Mouse (Mus musculus) urinary bladder, postnatal 36 days (tissue): Measurements from ENCODE around the gene Cd86.

Experiments used
- DNase-seq, 2 experiments: peaks; one replicate each; pipeline ENCODE4 v3.0.0; 2022; ENCODE audit warnings: low spot score in 2 of 2, mixed read lengths in 1 of 2

Cd86 gene

GRCm38 (mm10) chr16:36602632-36603031 lies 63.2 kb downstream of the Cd86 start:
- DNase-seq, result no peak

- DNase-seq, result no peak
Observed at GRCm38 (mm10) chr16:36598265-36598664, 67.6 kb downstream of the Cd86 start.

- no peak for DNase-seq
Observed at GRCm38 (mm10) chr16:36596671-36597410, 69.0 kb downstream of the Cd86 start.

DNA sequence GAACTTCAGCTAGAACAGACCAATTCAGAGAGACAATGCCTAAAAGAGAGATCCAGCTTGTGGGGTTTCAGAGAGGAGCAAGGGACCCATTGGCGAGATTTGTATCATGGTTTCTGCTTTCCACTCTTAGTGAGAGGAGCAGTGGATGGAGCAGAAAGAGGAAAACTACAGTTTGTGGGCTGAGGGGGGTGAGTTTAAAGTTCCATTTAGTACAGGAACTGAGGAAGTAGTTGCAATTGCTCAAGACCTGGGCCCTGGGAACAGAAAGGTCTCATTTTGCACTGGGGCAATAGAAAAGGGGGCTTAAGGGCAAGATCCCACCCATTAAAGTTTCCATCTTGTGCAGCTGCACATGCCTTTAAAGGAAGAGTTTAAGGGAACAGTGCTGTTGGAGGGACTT lies 76.0 kb downstream of the Cd86 start:
- no peak for DNase-seq

GRCm38 (mm10) chr16:36587971-36588370 lies 77.9 kb downstream of the Cd86 start:
- DNase-seq, result no peak

- no peak for DNase-seq
Observed at GRCm38 (mm10) chr16:36582073-36582472, 83.8 kb downstream of the Cd86 start.

GRCm38 (mm10) chr16:36571942-36572341 lies 93.9 kb downstream of the Cd86 start:
- peak; percentile 16 to 17 for DNase-seq

GRCm38 (mm10) chr16:36561386-36562338 lies 104.2 kb downstream of the Cd86 start, which contains the start of gene Casr:
Gene Casr, minus strand, starts transcription at chr16:36562141.
- no peak for DNase-seq

DNA sequence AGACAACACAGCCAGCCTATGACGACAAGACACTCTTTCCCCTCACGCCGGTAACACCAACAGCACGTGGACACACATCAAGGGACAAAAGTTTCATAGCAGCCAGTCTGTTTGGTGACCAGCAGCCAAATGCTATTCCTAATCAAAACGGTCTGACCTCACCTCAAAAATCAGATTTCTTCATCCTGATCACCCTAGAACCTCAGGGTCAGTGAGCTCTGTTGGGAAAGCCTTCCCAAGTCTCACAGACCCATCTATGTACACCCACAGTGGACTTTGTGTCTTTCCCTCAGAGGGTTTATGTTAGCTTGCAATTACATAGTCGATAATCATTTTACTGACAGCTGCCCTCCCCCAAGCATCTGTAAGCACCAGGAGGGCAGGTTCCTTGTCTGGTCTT lies 106.3 kb downstream of the Cd86 start:
- no peak for DNase-seq

DNA sequence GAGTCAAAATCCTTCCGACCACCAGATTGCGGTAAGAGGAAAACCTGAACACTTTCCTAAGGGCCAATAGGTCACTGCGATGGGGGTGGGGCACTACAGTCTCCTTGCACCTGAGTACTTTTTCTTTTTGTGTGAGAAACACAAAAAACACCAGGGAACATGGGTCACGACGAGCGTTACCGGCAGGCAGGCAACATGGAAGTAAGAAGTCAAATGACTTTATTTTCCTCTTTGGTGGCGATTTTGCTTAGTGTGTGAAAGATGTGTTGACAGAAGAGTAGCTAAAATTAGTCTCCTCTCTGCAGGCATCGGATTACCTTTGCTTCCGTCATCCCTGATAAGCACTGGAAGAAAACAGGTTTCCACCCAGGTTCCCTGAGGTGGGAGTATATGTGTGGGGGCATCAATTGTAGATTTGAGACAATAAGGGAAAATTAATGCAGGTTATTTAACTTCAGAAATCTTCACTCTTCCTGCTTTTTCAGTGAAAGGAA lies 110.2 kb downstream of the Cd86 start:
- DNase-seq, result no peak
